Mouse (Mus musculus) ES-Bruce4 (cell line): ENCODE measurements at regions not wholly inside any gene's neighbourhood (a gene's known extent, or its start where the extent isn't known, plus 50 kb on each side); places are given as distances from the start of the nearest gene placed in this dataset.

ENCODE experiments used
- CTCF ChIP-seq: IDR thresholded peaks from one replicate; pipeline ENCODE4 v1.8.1; 2011; ENCODE audit warnings: low read depth, low read length
- POLR2A ChIP-seq: IDR thresholded peaks from one replicate; pipeline ENCODE4 v1.8.1; 2011; ENCODE audit warnings: low read length; ENCODE audit not compliant: insufficient read depth

- TF ChIP-seq CTCF (no peak), POLR2A (no peak)
Measured at GRCm38 (mm10) chr5:54234580-54234979, 236.3 kb downstream of the Stim2 start.
